Mouse (Mus musculus) kidney, adult 2 months (tissue): ENCODE results near the gene Sorbs1.

Experiments
- CTCF ChIP-seq: fragments of 200-500 bp; conservative IDR thresholded peaks from 2 replicates; pipeline ENCODE4 v1.5.1; 2011; ENCODE audit warnings: low read depth, mild to moderate bottlenecking, control low read depth, low read length, moderate library complexity, mixed read lengths; ENCODE audit not compliant: insufficient read depth, insufficient read length
- POLR2A ChIP-seq: fragments of 200-500 bp; IDR thresholded peaks from one replicate; pipeline ENCODE4 v1.6.1; 2011; ENCODE audit warnings: low read depth, low read length, control low read depth

- TF ChIP-seq CTCF (no peak), POLR2A (no peak)
Measured at GRCm38 (mm10) chr19:40468308-40468707, 45.3 kb downstream of the Sorbs1 start.
